Mouse (Mus musculus) splenic B cell, adult 2 months (primary cell): Measurements from ENCODE around the gene Rps15.
A peak's percentile ranks its signal among the peaks of the same experiment; 100 is the strongest.

Source experiments
- DNase-seq: peaks from one replicate; pipeline ENCODE4 v3.0.0-alpha.2; 2011; ENCODE audit warnings: low read depth, low spot score
- H3K27me3 ChIP-seq: 2 replicates; pipeline ENCODE4 v1.6.1; 2012; ENCODE audit warnings: mild to moderate bottlenecking, low read length, moderate library complexity, mixed read lengths; ENCODE audit not compliant: control insufficient read depth, poor library complexity, insufficient read depth, severe bottlenecking
- H3K36me3 ChIP-seq: 2 replicates; pipeline ENCODE4 v1.6.1; 2012; ENCODE audit warnings: mild to moderate bottlenecking, low read length, moderate library complexity, mixed read lengths; ENCODE audit not compliant: control insufficient read depth, poor library complexity, insufficient read depth, severe bottlenecking

Gene Rps15

DNA sequence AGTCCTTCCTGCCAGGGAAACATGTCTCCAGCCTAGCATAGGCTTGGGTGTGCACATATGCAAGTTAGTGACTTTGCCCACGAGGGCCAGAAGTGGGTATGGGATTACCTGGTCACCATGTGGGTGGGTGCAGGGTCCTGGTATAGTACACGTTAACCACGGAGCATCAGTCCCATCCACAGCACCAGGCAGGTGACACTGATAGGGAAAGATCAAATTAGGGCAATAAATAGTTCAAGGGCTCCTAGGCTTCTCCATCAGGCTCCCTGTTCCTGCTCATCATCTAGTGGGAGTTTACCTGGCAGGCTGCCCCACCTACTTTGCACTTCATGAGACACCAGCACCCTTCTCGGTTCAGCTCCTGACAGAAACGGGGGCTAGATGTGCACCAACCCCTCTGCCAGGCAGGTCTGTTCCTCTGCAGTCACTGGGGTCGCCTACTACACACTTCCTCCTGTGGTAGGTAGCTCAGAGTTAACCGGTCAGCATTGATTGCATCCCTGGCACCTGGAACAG lies 2.6 kb downstream of the Rps15 start:
- no peaks in the 10 kb centered on the region for H3K27me3 ChIP-seq
- no peak for DNase-seq
- H3K36me3 ChIP-seq = peaks cover 10% of the 10 kb centered on the region

DNA sequence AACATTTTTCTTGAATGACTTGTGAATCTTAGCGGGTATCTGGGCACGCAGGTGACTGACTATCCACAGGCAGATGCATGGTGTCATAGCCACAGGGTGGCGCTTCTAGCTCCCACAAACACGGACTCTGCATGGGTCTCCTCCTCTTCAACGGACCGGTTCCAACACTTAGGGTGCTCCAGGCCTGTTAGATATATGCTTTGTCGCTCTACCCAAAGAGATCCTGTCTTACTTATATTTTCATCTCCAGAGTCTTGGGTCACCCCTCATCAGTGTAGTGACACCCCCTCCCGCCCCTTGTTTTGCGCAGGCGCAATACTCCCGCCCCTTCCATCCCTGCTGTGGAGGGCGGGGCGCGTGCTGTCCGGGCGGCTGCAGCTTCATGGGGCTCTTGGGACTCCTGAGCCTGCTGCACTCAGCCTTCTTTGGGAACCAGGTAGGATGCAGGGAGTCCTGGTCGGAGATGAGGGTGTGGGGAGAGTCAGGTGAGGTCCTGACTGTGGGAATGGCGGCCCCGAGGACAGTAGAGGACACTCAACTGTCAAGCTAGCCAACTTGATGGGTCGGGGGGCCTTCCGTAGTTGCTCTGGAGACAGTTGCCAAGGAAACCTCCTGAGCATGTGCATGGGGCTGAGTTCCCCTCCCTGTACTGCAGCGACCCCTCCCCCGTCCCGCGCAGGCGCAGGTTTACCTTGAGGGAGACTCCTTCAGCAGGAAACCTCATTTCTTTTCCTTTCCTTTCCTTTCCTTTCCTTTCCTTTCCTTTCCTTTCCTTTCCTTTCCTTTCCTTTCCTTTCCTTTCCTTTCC lies 3.6 kb downstream of the Rps15 start, which contains the start of gene Apc2:
TSS of gene Apc2 (plus strand) at position 360 of the 808 bp plus-strand sequence.
- peaks cover 10% of the 10 kb centered on the region for H3K36me3 ChIP-seq
- peak; percentile 85 for DNase-seq
- H3K27me3 ChIP-seq = no peaks in the 10 kb centered on the region; the same call in 1 of the 2 replicates

DNA sequence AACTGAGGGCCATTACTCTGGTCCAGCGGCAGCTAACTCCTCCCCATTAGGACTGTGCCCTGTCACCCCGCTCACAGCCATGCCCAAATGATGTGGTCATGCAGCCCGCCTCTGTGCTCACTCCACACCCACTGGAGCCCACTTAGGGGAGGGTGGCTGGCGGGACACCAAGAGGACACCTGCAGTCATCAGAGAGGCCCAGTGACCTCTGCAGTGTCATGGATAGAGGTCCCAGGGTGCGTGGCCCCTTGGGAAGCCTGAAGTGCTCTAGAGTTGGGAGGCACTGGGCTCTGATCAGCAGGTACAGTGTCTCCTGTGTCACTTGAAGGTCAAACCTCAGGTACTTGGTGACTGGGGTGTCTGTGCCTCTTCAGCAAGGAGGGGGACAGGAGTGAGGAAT lies 4.6 kb downstream of the Rps15 start:
- Histone ChIP-seq H3K36me3 (peaks cover 10% of the 10 kb centered on the region), H3K27me3 (no peaks in the 10 kb centered on the region; the same call in none of the 2 replicates)
- no peak for DNase-seq

DNA sequence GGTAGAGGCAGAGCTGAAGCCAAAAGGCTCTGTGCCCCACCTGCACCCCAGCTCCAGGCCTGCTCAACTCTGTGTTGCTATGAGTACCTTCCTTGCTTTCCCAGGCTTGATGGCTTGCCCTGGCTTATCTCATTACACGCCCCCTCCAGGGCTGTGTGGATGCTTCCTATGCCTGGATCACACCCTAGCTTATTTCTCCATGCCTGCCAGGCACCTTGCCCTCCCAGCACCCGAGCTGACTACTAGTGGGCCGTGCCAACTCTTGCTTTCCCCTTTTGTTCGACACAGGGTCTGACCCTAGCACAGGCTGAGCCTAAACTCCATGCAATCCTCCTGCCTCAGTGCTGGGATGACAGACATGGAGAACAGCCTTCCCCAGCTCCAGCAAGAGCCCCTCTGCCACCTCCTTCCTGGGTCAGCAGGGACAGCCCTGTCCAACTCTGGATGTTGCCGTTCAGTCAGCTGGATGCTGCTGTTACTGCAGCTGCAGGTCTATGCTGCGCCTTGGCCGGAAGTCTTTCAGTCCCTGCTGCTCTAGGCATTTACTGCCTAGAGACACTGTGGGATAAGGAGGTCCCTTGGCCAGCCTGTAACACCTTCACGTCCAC lies 5.4 kb downstream of the Rps15 start:
- no peak for DNase-seq
- H3K27me3 ChIP-seq = no peaks in the 10 kb centered on the region; the same call in none of the 2 replicates
- H3K36me3 ChIP-seq = peaks cover 10% of the 10 kb centered on the region

DNA sequence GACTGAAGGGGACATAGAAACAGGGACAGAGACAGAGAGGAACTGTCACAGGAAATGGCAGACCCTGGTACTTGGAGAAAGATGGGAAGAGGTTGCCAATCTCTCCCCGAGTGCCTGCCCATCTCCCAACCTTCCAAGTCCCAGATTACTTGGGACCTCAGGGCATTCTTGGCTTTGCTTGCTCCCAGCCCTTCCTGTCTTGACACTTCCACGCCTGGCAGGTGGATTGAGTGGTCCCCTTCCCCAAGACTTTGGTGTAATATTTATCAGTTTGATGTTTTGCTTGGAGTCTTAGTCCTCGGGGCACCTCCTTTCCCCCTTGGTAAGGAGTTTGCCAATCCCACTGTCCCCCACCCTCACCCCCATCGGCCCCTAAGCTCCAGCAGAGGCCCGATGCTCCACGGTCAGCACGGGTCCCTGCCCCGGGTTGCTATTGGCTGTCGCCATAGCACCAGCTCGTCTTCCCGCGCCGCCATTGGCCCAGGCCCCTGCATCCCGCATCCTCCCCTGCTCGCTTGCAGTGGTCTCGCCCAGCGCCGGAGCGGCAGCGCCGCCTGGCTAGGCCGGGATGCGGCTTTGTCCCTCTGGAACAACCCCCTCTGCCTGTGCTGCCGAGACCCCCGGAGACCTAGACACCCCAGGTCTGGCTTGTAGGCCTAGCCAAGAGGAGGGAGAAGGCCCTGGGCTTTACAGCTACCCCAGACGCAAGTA lies 6.5 kb downstream of the Rps15 start:
- H3K36me3 ChIP-seq = peaks cover 6% of the 10 kb centered on the region
- no peaks in the 10 kb centered on the region; the same call in none of the 2 replicates for H3K27me3 ChIP-seq
- no peak for DNase-seq

DNA sequence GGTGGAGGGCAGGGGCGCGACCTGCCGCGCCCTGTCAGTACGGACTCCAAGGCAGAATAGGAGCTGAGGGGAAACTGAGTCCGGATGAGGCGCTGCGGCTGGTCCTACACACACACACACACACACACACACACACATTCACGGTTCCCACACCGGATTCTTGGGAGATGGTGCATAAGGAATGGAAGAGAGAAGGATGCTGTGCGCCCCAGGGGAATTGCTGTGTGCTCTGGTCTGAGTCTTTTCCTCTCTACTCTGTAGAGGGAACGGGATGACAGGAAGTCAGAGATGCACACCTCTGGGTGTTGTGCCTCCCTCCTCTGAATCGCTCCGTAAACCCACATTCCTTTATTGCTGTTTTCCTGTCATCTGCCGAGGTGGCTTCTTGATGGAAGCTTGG lies 7.0 kb downstream of the Rps15 start:
- peaks cover 5% of the 10 kb centered on the region for H3K36me3 ChIP-seq
- H3K27me3 ChIP-seq = no peaks in the 10 kb centered on the region; the same call in none of the 2 replicates
- DNase-seq = no peak

DNA sequence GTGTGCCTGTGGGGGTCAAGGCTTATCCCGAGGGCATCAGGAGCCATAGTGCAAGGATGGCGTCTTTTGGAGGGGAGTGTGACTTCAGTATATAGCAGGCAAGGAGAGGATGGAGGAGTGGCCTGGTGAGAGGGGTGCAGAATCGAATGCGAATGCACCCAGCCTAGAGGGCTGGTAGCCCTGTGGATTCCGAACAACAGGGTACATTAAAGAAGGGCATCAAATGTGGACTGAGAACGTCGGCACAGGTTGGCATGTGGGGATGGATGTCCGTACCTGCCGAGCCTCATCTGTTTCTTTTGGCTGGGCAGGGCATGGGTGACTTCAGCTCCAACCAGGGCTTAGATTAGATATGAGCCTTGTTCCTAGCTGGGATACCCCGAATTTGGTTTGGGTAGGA lies 7.6 kb downstream of the Rps15 start:
- no peaks in the 10 kb centered on the region; the same call in none of the 2 replicates for H3K27me3 ChIP-seq
- DNase-seq = no peak
- H3K36me3 ChIP-seq = peaks cover under 1% of the 10 kb centered on the region; the same call in 1 of the 2 replicates

DNA sequence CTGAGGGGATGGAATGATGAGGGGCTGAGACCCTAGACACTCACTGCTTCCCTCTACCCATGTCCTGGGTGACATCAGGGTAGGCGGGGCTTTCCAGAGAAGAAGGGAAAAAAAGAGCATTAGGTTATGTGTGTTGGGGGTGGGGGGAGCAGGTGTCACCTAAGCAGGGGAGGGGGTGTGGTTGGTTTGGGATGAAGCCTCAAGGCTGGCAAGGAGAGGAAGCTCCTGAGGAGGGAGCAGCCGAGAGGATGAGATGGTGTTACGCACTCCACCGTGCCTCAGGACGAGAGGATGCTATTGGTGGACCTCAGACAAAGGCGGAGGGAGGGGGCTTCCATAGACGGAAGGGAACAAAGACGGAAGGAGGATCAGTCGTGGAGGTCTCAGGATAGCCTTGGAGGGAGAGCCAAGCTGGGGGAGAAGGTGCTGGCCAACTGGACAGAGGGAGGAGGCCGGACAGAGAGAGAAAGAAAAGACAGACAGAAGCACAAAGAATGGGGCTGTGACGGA lies 8.5 kb downstream of the Rps15 start:
- Histone ChIP-seq H3K27me3 (no peaks in the 10 kb centered on the region; the same call in none of the 2 replicates), H3K36me3 (no peaks in the 10 kb centered on the region)
- no peak for DNase-seq

DNA sequence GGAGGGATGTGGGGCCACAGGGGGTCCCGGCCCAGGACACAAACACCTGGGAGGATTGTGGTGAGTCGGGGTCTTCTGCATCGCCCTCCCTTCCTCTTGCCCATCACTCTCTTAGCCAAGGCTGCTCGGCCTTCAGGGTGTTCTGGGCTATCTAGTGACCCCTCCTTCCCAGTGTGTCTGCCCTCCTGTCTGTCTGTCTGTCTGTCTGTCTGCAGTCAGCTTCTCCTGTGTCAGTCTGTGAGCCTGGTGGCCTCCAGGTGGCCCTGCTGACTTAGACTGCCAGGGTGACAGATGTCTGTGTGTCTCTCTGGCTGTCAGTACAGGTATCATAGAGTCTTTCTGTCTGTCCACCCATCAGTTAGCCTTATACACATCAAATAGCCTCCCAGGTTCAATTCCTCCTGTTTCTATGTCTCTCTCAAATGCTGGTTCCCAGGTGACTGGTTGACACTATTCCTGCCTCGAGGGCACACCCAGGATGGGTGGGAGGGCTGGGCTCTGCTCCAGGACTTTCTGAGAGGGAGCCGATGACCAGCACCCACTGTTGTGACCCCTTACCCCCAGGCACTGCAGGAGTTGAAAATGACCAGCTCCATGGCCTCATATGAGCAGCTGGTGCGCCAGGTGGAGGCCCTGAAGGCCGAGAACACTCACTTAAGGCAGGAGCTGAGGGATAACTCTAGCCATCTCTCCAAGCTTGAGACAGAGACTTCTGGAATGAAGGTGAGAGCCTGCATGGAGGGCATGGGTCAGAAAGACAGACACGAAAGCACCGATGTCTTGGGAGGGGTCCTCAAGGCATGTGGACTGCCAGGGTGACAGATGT lies 9.2 kb downstream of the Rps15 start:
- no peaks in the 10 kb centered on the region; the same call in none of the 2 replicates for H3K27me3 ChIP-seq
- DNase-seq = no peak
- no peaks in the 10 kb centered on the region for H3K36me3 ChIP-seq

DNA sequence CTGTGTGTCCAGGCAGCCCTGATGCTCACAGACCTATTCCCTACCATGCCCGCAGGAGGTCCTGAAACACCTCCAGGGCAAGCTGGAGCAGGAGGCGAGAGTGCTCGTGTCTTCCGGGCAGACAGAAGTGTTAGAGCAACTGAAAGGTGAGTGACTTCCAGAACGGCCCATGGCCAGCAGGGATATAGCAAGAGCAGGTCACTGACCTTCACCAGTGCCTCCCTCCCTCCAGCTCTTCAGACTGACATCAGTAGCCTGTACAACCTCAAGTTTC lies 9.8 kb downstream of the Rps15 start:
- H3K36me3 ChIP-seq = no peaks in the 10 kb centered on the region
- no peaks in the 10 kb centered on the region; the same call in none of the 2 replicates for H3K27me3 ChIP-seq
- DNase-seq = no peak

DNA sequence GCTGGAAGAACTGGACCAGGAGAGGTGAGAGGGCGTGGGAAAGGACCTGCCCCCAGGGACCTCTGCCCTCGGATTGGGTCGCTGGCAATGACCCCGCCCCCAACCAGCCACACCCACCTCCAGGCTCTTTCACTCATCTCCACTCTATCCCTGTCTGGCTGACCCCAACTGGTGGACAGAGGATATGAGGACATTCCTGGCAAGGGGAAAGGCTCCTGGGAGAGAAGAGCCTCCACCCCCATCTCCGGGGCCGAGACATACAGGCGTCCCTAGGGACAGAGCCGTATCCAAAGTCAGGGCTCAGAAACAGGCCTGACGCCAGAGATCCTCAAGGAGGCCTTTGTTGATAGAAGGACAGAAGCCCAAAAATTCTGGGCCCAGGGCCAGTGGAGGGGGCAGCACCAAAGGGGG lies 10.2 kb downstream of the Rps15 start:
- Histone ChIP-seq H3K27me3 (no peaks in the 10 kb centered on the region; the same call in none of the 2 replicates), H3K36me3 (no peaks in the 10 kb centered on the region)
- DNase-seq = no peak

DNA sequence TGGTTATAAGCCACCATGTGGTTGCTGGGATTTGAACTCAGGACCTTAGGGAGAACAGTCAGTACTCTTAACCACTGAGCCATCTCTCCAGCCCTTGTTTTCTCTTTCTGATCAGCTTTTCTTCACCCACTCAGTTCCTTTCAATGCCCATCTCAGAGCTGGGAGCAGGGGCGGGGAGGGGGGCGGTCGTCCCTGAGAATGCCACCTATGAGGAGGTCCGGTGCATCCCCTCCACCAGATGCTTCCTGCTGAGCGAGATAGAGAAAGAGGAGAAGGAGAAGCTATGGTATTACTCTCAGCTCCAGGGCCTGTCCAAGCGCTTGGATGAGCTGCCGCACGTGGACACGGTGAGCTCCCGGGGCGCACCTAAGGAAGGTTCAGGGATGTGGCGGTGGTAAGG lies 12.2 kb downstream of the Rps15 start:
- no peak for DNase-seq
- no peaks in the 10 kb centered on the region; the same call in none of the 2 replicates for H3K27me3 ChIP-seq
- H3K36me3 ChIP-seq = no peaks in the 10 kb centered on the region

DNA sequence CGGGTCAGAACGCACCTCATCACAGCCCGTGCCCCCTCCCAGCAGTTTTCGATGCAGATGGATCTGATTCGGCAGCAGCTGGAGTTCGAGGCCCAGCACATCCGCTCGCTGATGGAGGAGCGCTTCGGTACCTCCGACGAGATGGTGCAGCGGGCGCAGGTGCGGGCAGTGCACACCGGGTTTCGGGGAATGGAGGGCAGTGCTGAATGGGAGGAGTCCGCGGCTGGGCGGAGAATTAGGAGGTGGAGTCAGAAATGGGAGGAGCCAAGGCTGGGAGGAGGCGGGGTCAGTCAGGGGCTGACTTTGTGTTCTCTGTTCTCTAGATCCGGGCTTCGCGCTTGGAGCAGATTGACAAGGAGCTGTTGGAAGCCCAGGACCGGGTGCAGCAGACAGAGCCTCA lies 12.6 kb downstream of the Rps15 start:
- peak; percentile 78 for DNase-seq
- Histone ChIP-seq H3K36me3 (no peaks in the 10 kb centered on the region), H3K27me3 (no peaks in the 10 kb centered on the region; the same call in none of the 2 replicates)

DNA sequence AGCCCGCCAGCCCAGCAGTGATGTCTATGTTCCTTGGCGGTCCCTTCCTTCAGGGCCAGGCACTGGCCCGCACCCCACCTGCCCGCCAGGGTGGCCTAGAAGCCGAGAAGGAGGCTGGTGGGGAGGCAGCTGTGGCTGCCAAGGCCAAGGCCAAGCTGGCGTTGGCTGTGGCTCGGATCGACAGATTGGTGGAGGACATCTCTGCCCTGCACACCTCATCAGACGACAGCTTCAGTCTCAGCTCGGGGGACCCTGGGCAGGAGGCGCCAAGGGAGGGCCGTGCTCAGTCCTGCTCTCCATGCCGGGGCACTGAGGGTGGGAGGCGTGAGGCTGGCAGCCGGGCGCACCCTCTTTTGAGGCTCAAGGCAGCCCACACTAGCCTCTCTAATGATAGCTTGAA lies 19.3 kb downstream of the Rps15 start:
- DNase-seq = no peak
- H3K27me3 ChIP-seq = no peaks in the 10 kb centered on the region
- no peaks in the 10 kb centered on the region for H3K36me3 ChIP-seq
